26 mouse cellular contexts compared by ENCODE assay signal in the genomic region with DNA sequence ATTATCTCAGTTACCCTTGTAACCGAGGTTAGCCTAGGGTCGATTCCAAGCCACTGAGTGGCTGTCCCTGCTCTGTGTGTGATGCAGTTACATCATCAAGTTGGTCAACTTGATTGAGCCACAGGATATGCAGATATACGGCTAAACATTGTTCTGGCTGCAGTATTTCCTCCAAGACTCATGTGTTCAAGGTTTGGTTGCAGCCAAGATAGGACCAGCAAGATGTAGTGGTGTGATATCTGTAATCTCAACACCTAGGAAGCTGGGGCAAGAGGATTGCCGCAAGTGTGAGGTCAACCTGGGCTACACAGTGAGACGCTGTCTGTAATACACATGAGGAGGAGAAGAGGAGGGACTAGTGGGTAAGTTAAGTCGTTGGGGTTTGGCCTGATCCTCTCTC.
"Had no signal": no experiment of that assay in that cellular context is flagged by ENCODE, and none has a peak within 500 bp of the region (broad histone marks: within the 10 kb centered on the region; RNA-seq: fewer than 3 reads in every experiment).

No protein-coding gene starts in this region.

- H3K9ac ChIP-seq: kidney, embryonic 15.5 days; limb, embryonic 12.5 days; limb, embryonic 15.5 days; liver, embryonic 14.5 days; liver, postnatal 0 days; lung, embryonic 14.5 days; midbrain, embryonic 12.5 days; midbrain, embryonic 15.5 days; neural tube, embryonic 13.5 days; stomach, embryonic 15.5 days had no signal

- H3K4me2 ChIP-seq: kidney, embryonic 15.5 days; limb, embryonic 12.5 days; limb, embryonic 15.5 days; liver, embryonic 11.5 days; lung, embryonic 14.5 days; midbrain, embryonic 12.5 days; midbrain, embryonic 15.5 days; neural tube, embryonic 13.5 days; stomach, embryonic 15.5 days had no signal

- DNase-seq: kidney, adult 8-10 months; kidney, postnatal 10 days; kidney, postnatal 36 days; layer of hippocampus, postnatal 36 days; left cerebral cortex, postnatal 4 days; liver, postnatal 0 days; lung, embryonic 14.5 days; retina, postnatal 1 day; right cerebral cortex, postnatal 25 days; spleen, adult 18-20 months; thymus, adult 2 months; thymus, postnatal 14 days; thymus, postnatal 4 days had no signal

- H3K4me1 ChIP-seq: kidney, embryonic 15.5 days; limb, embryonic 12.5 days; limb, embryonic 15.5 days; midbrain, embryonic 12.5 days; midbrain, embryonic 15.5 days; neural tube, embryonic 13.5 days; stomach, embryonic 15.5 days had no signal

- H3K4me3 ChIP-seq: kidney, embryonic 15.5 days; left cerebral cortex, adult 2 months; limb, embryonic 12.5 days; limb, embryonic 15.5 days; midbrain, embryonic 12.5 days; midbrain, embryonic 15.5 days; myocyte; neural tube, embryonic 13.5 days; stomach, embryonic 15.5 days had no signal

- H3K27ac ChIP-seq: kidney, embryonic 15.5 days; left cerebral cortex, adult 2 months; limb, embryonic 12.5 days; limb, embryonic 15.5 days; liver, embryonic 14.5 days; macrophage; midbrain, embryonic 12.5 days; midbrain, embryonic 15.5 days; neural tube, embryonic 13.5 days; stomach, embryonic 15.5 days had no signal

- H3K36me3 ChIP-seq: midbrain, embryonic 15.5 days had no signal

- H3K27me3 ChIP-seq: kidney, embryonic 15.5 days; limb, embryonic 12.5 days; limb, embryonic 15.5 days; midbrain, embryonic 12.5 days; midbrain, embryonic 15.5 days; neural tube, embryonic 13.5 days; stomach, embryonic 15.5 days had no signal

- H3K9me3 ChIP-seq: kidney, embryonic 15.5 days; limb, embryonic 12.5 days; limb, embryonic 15.5 days; midbrain, embryonic 12.5 days; midbrain, embryonic 15.5 days; neural tube, embryonic 13.5 days; stomach, embryonic 15.5 days had no signal

- ATAC-seq: liver, postnatal 0 days; lung, postnatal 0 days; midbrain, embryonic 15.5 days had no signal
